Mouse (Mus musculus): ENCODE results near the gene Fgfr2. TPM values are rescaled to one million over a fixed set of nuclear protein-coding genes. Genes with fewer than 3 reads are reported as not detected.

Gene Fgfr2
- total and polyA plus RNA-seq, 2 experiments from 2014 or later = 12.1 to 32.6 TPM

DNA sequence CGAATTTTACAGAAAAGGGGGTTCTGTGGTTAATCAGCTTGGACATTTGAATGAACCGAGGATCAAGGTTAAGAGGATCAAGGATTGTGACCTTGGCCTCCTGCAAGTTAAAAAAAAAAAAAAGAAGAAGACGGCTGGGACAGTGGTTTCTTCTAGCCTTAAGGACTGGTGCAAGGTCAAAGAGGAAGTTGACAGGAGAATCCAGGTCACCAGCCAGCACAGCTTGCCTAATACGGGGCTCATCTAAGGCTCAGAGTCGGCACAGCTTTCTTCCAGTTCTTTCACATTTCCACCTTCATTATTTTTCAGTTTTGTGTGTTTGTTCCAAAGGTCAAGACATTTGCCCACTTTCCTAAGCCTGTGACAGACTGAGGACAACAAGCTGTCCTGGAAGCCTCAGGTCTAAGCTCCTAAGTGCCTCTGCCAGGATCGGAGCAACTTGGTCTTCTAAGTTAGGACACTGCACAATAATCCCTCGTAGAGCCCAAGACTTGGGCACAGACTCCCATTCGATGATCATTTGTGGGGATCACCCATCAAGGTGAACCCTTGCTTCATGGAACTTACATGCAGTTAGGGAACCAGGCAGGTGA, 2532.2 kb downstream of the Fgfr2 start:
- ATAC-seq (ENCODE audit: low FRiP score) = no peak
- WGBS = 57% methylated on average over 8 of the region's 8 CpGs
- H3K4me2 ChIP-seq (ENCODE audit: low read depth, low read length, poor library complexity, severe bottlenecking) = no peak overlapping the region
- no peaks in the 10 kb centered on the region for H3K36me3 ChIP-seq (ENCODE audit: insufficient read depth, low read length)
- H3K4me1 ChIP-seq (ENCODE audit: insufficient read depth, low read length) = no peaks in the 10 kb centered on the region
- no peak overlapping the region for H3K9ac ChIP-seq (replicated peaks; ENCODE audit: low read length, poor library complexity, severe bottlenecking)
- no peak overlapping the region for H3K4me3 ChIP-seq (ENCODE audit: low read depth, low read length)
- no peaks in the 10 kb centered on the region for H3K27me3 ChIP-seq (ENCODE audit: insufficient read depth, low read length)
- no peak for TF ChIP-seq CTCF (IDR thresholded peaks at IDR 0.05)
- H3K9me3 ChIP-seq (ENCODE audit: low read length) = no peaks in the 10 kb centered on the region
- no peak for DNase-seq (ENCODE audit: low spot score)
- H3K27ac ChIP-seq (ENCODE audit: low read depth, low read length) = no peak overlapping the region

DNA sequence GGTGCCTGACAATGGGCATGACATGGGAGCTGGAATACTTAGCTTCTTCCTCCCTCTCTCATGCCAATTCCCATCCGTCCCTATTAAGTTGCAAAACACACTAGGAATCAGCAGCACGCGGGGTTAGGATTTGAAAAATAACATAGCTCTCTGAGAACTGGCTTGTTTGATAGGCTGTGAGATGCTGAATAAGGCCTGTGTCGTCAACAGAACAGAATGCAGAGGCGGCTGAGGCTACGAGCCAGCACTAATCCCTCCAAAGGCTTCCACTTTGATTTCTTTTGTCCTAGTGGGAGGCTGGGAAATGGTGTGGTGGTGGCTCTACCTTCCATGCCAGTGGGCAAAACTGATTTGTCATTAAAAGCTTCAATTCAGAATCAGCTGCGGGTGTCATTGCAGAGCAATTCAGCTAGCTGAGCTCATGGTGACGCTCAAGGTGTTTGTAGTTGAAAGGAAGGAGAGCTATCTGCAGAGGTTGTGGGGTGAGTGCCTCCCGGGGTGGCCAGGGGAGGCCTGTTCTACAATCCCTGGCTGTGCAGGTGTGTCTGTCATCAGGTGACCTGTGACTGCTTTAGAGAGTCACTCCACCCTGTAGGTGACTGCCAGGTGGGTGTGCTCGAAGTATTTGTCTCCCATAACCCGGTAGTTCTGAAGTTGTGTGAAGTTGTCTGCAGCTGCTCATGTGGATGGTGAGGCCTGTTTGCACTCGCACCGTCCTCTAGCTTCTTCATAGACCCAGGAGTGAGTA, 2532.9 kb downstream of the Fgfr2 start:
- 28% methylated on average over 13 of the region's 13 CpGs for WGBS
- Histone ChIP-seq H3K36me3 (ENCODE audit: insufficient read depth, low read length) (no peaks in the 10 kb centered on the region), H3K9me3 (ENCODE audit: low read length) (no peaks in the 10 kb centered on the region), H3K9ac (replicated peaks; ENCODE audit: low read length, poor library complexity, severe bottlenecking) (no peak overlapping the region), H3K27me3 (ENCODE audit: insufficient read depth, low read length) (no peaks in the 10 kb centered on the region), H3K4me3 (ENCODE audit: low read depth, low read length) (no peak overlapping the region), H3K27ac (ENCODE audit: low read depth, low read length) (no peak overlapping the region), H3K4me2 (ENCODE audit: low read depth, low read length, poor library complexity, severe bottlenecking) (no peak overlapping the region), H3K4me1 (ENCODE audit: insufficient read depth, low read length) (no peaks in the 10 kb centered on the region)
- TF ChIP-seq CTCF (IDR thresholded peaks at IDR 0.05) = no peak
- DNase-seq (ENCODE audit: low spot score) = no peak
- no peak for ATAC-seq (ENCODE audit: low FRiP score)

DNA sequence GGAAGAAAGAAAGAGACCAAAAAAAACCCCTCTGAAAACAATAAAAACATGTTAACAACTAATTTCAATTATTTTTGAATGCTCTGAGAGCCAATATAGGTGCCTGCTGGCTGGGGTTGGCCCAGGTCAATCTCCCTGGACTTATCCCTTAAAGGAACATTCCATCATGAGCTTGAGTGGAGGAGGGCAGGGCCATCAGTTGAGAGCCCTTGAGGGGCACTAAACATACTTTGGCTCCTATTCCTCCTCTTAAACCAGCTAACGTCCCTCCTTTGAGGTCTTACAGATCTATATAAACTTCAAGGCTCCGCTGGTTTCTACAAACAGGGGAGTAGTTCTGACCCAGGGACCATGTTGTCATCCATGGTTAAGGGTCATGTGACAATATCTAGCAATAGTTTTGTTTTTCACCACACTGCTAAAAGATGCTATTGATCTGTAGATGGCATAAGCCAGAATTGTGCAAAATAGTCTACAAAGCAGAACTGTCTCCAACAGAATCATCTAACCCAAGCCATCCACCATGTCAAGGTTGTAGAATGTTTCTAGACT, 2536.6 kb downstream of the Fgfr2 start:
- Histone ChIP-seq H3K4me3 (ENCODE audit: low read depth, low read length) (no peak overlapping the region), H3K4me1 (ENCODE audit: insufficient read depth, low read length) (no peaks in the 10 kb centered on the region), H3K9me3 (ENCODE audit: low read length) (no peaks in the 10 kb centered on the region), H3K4me2 (ENCODE audit: low read depth, low read length, poor library complexity, severe bottlenecking) (no peak overlapping the region), H3K27ac (ENCODE audit: low read depth, low read length) (no peak overlapping the region), H3K9ac (replicated peaks; ENCODE audit: low read length, poor library complexity, severe bottlenecking) (no peak overlapping the region), H3K36me3 (ENCODE audit: insufficient read depth, low read length) (no peaks in the 10 kb centered on the region), H3K27me3 (ENCODE audit: insufficient read depth, low read length) (no peaks in the 10 kb centered on the region)
- WGBS = 86% methylated on average over 2 of the region's 2 CpGs
- ATAC-seq (ENCODE audit: low FRiP score) (no peak), DNase-seq (ENCODE audit: low spot score) (no peak)
- no peak for TF ChIP-seq CTCF (IDR thresholded peaks at IDR 0.05)

DNA sequence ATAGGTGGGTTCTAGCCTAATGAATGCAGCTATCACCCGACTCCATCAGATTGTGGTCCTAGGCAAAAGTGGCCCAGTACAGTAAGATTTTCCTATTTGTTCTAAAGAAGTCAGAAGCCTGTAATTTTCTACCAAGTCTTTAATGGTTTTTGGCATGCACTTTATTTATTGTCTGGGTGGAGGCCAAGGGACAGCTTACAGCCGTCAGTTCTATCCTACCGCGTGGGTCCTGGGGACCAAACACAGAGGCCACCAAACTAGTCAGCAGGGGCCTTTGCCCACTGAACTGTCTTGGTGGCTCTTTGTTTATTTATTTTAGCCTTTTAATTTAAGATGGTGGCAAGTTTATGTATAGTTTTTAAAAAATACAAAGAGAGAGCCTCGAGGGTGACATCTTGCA, 2544.5 kb downstream of the Fgfr2 start:
- Histone ChIP-seq H3K4me3 (ENCODE audit: low read depth, low read length) (no peak overlapping the region), H3K27me3 (ENCODE audit: insufficient read depth, low read length) (no peaks in the 10 kb centered on the region), H3K27ac (ENCODE audit: low read depth, low read length) (no peak overlapping the region), H3K36me3 (ENCODE audit: insufficient read depth, low read length) (no peaks in the 10 kb centered on the region), H3K4me2 (ENCODE audit: low read depth, low read length, poor library complexity, severe bottlenecking) (no peak overlapping the region), H3K4me1 (ENCODE audit: insufficient read depth, low read length) (no peaks in the 10 kb centered on the region), H3K9ac (replicated peaks; ENCODE audit: low read length, poor library complexity, severe bottlenecking) (no peak overlapping the region), H3K9me3 (ENCODE audit: low read length) (no peaks in the 10 kb centered on the region)
- WGBS = 81% methylated on average over 5 of the region's 5 CpGs
- ATAC-seq (ENCODE audit: low FRiP score) (no peak), DNase-seq (ENCODE audit: low spot score) (no peak)
- no peak for TF ChIP-seq CTCF (IDR thresholded peaks at IDR 0.05)

DNA sequence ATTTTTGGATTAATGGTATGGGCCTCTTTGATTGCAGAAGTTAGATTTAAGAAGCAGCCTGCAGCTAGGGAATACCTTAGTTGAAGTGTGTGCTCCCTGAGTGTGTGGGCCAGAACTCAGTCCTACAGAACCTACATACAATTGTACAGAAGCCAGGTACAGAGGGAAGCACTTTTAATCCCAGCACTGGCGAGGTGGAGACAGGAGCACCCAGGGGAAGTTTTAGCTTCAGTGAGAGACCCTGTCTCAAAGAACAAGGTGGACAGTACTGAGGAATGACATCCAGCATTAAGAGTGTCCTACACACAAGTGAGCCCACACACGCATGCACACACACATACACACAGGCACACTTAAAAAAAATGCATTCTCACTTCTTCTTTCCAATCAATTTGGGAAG, 2545.1 kb downstream of the Fgfr2 start:
- Histone ChIP-seq H3K9ac (replicated peaks; ENCODE audit: low read length, poor library complexity, severe bottlenecking) (no peak overlapping the region), H3K27me3 (ENCODE audit: insufficient read depth, low read length) (no peaks in the 10 kb centered on the region), H3K4me2 (ENCODE audit: low read depth, low read length, poor library complexity, severe bottlenecking) (no peak overlapping the region), H3K9me3 (ENCODE audit: low read length) (no peaks in the 10 kb centered on the region), H3K27ac (ENCODE audit: low read depth, low read length) (no peak overlapping the region), H3K4me3 (ENCODE audit: low read depth, low read length) (no peak overlapping the region), H3K4me1 (ENCODE audit: insufficient read depth, low read length) (no peaks in the 10 kb centered on the region), H3K36me3 (ENCODE audit: insufficient read depth, low read length) (no peaks in the 10 kb centered on the region)
- DNase-seq (ENCODE audit: low spot score) (no peak), ATAC-seq (ENCODE audit: low FRiP score) (no peak)
- no peak for TF ChIP-seq CTCF (IDR thresholded peaks at IDR 0.05)
- 98% methylated on average over 2 of the region's 2 CpGs for WGBS

DNA sequence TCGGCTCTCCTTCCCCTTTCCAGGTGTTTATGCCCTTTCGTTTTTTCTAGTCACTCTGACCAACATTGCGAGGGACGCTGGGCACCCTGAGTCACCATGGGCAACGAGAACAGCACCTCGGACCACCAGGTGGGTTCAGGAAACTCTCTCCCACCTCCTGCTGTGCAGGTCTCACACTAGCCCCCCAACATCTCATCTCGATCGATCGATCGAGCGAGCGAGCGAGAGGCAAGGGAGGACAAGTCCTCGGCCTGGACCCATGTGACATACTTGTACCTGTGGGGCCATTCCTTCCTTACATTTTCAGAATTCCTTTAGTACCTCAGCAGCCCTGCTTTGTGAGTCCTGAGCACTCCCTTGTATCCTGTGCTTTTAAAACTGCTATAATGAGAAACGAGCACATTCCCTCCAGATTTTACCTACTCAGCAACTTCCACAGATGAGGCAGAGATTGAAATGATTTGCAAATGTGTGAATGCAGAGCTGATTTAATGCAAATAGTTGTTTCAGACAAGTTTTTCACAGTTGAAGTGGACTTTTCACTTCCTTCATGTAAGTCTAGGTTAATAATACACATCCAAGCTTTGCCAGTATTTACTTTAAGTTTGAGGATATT, 2545.7 kb downstream of the Fgfr2 start, which contains the start of gene Tacc2:
Gene Tacc2, plus strand, starts transcription at position 51 of the 616 bp plus-strand sequence.
- 52% methylated on average over 15 of the region's 15 CpGs for WGBS
- no peak within 1 kb of the TSS for H3K9ac ChIP-seq (replicated peaks; ENCODE audit: low read length, poor library complexity, severe bottlenecking)

More for the DNA sequence above, 2545.7 kb downstream of the Fgfr2 start, which contains the start of gene Tacc2:
- ATAC-seq (ENCODE audit: low FRiP score) (no peak), DNase-seq (ENCODE audit: low spot score) (no peak)
- Histone ChIP-seq H3K36me3 (ENCODE audit: insufficient read depth, low read length) (no peaks in the 10 kb centered on the region), H3K27me3 (ENCODE audit: insufficient read depth, low read length) (no peaks in the 10 kb centered on the region), H3K4me1 (ENCODE audit: insufficient read depth, low read length) (no peaks in the 10 kb centered on the region), H3K9me3 (ENCODE audit: low read length) (no peaks in the 10 kb centered on the region), H3K4me3 (ENCODE audit: low read depth, low read length) (no peak within 1 kb of the TSS), H3K27ac (ENCODE audit: low read depth, low read length) (no peak within 1 kb of the TSS), H3K4me2 (ENCODE audit: low read depth, low read length, poor library complexity, severe bottlenecking) (no peak within 1 kb of the TSS; the same call in 1 of the 2 replicates)
- no peak for TF ChIP-seq CTCF (IDR thresholded peaks at IDR 0.05)

Measured in midbrain, postnatal 0 days (tissue).